Mouse (Mus musculus) heart, postnatal 0 days (tissue): ENCODE measurements around the gene Faim.

Experiments
- CTCF ChIP-seq: IDR thresholded peaks from 2 replicates; pipeline ENCODE4 v1.5.1; 2016; ENCODE audit warnings: antibody characterized with exemption, control low read depth, low read depth
- EP300 ChIP-seq: IDR thresholded peaks from 2 replicates; pipeline ENCODE4 v1.6.1; 2016; ENCODE audit warnings: antibody characterized with exemption, low read depth

- TF ChIP-seq CTCF (no peak), EP300 (no peak)
These were observed 30.6 kb downstream of the Faim start for GRCm38 (mm10) chr9:99016759-99017158.
